Mouse (Mus musculus): Measurements from ENCODE around the gene Galr2. TPM values are rescaled to one million over a fixed set of nuclear protein-coding genes. Genes with fewer than 3 reads are reported as not detected.

Gene Galr2
- total RNA-seq, 1 experiment: 1.8 TPM

- in situ Hi-C loops (cut with MboI; ENCODE audit: low sequenced_read_pairs in 2 of 2, unreplicated experiment in 2 of 2): loop anchor here in 1 of 2 experiments (10.0 kb wide), 1 partner anchor 132 kb away; no protein-coding TSS in a partner anchor
- DNase-seq (ENCODE audit: low read depth, low spot score): no peak
- Histone ChIP-seq H3K9ac (ENCODE audit: insufficient read depth, low read depth, low read length, poor library complexity, severe bottlenecking) (no peak overlapping the region), H3K4me1 (ENCODE audit: control insufficient read depth in 2 of 2, insufficient read depth in 2 of 2, low read length in 2 of 2, poor library complexity in 1 of 2) (peaks cover 0 to 2% of the 10 kb centered on the region in 2 experiments; a peak in 1 of 4 replicates), H3K36me3 (ENCODE audit: control insufficient read depth, insufficient read depth, low read length, poor library complexity, severe bottlenecking) (no peaks in the 10 kb centered on the region), H3K27ac (ENCODE audit: insufficient read depth, low read depth, low read length, poor library complexity, severe bottlenecking) (no peak overlapping the region), H3K4me3 (ENCODE audit: insufficient read depth in 1 of 2, low read depth in 1 of 2, low read length in 2 of 2, poor library complexity in 1 of 2, severe bottlenecking in 1 of 2) (no peak overlapping the region), H3K9me3 (ENCODE audit: control insufficient read depth, insufficient read depth, low read depth, low read length) (no peaks in the 10 kb centered on the region)
- no peak for TF ChIP-seq MAFK (IDR thresholded peaks at IDR 0.05; ENCODE audit: insufficient read depth, low read depth, low read length)
- no peak for TF ChIP-seq CHD2 (IDR thresholded peaks at IDR 0.05; ENCODE audit: low read depth, low read length)
- TF ChIP-seq HCFC1 (IDR thresholded peaks at IDR 0.05; ENCODE audit: borderline replicate concordance, insufficient read depth, low read length): no peak
- no peak for TF ChIP-seq ZNF384 (IDR thresholded peaks at IDR 0.05; ENCODE audit: low read depth, low read length)
- TF ChIP-seq ZC3H11A (IDR thresholded peaks at IDR 0.05; ENCODE audit: borderline replicate concordance, low read depth, low read length): no peak
Measured at GRCm38 (mm10) chr11:116312359-116312758, 31.6 kb downstream of the Galr2 start.

- Histone ChIP-seq H3K9me3 (ENCODE audit: control insufficient read depth, insufficient read depth, low read depth, low read length) (no peaks in the 10 kb centered on the region), H3K36me3 (ENCODE audit: control insufficient read depth, insufficient read depth, low read length, poor library complexity, severe bottlenecking) (no peaks in the 10 kb centered on the region), H3K27ac (ENCODE audit: insufficient read depth, low read depth, low read length, poor library complexity, severe bottlenecking) (no peak overlapping the region), H3K4me3 (ENCODE audit: insufficient read depth in 1 of 2, low read depth in 1 of 2, low read length in 2 of 2, poor library complexity in 1 of 2, severe bottlenecking in 1 of 2) (peak overlapping the region; percentile 27 to 60; a peak in 3 of 4 replicates), H3K4me1 (ENCODE audit: control insufficient read depth in 2 of 2, insufficient read depth in 2 of 2, low read length in 2 of 2, poor library complexity in 1 of 2) (peaks cover 3 to 5% of the 10 kb centered on the region in 2 experiments; a peak in 2 of 4 replicates), H3K9ac (ENCODE audit: insufficient read depth, low read depth, low read length, poor library complexity, severe bottlenecking) (peak overlapping the region; percentile 52)
- peak; percentile 63 for DNase-seq (ENCODE audit: low read depth, low spot score)
- peak; percentile 90 for TF ChIP-seq ZC3H11A (IDR thresholded peaks at IDR 0.05; ENCODE audit: borderline replicate concordance, low read depth, low read length)
- TF ChIP-seq MAFK (IDR thresholded peaks at IDR 0.05; ENCODE audit: insufficient read depth, low read depth, low read length): 0 out of 2 replicates have a peak, but pooled peaks have one; percentile 51
- TF ChIP-seq ZNF384 (IDR thresholded peaks at IDR 0.05; ENCODE audit: low read depth, low read length): no peak
- in situ Hi-C loops (cut with MboI; ENCODE audit: low sequenced_read_pairs in 2 of 2, unreplicated experiment in 2 of 2): loop anchor here (5.0 to 10.0 kb wide), 2 partner anchors 126 to 128 kb away; no protein-coding TSS in a partner anchor
Measured at GRCm38 (mm10) chr11:116318719-116319659, 38.2 kb downstream of the Galr2 start.

- Histone ChIP-seq H3K9ac (ENCODE audit: insufficient read depth, low read depth, low read length, poor library complexity, severe bottlenecking) (peak overlapping the region; percentile 5; the same call in 1 of the 2 replicates), H3K4me1 (ENCODE audit: control insufficient read depth in 2 of 2, insufficient read depth in 2 of 2, low read length in 2 of 2, poor library complexity in 1 of 2) (peaks cover 13 to 61% of the 10 kb centered on the region in 2 experiments), H3K36me3 (ENCODE audit: control insufficient read depth, insufficient read depth, low read length, poor library complexity, severe bottlenecking) (no peaks in the 10 kb centered on the region), H3K27ac (ENCODE audit: insufficient read depth, low read depth, low read length, poor library complexity, severe bottlenecking) (peak overlapping the region; percentile 14; the same call in 1 of the 2 replicates), H3K9me3 (ENCODE audit: control insufficient read depth, insufficient read depth, low read depth, low read length) (no peaks in the 10 kb centered on the region), H3K4me3 (ENCODE audit: insufficient read depth in 1 of 2, low read depth in 1 of 2, low read length in 2 of 2, poor library complexity in 1 of 2, severe bottlenecking in 1 of 2) (no peak overlapping the region)
- no peak for TF ChIP-seq HCFC1 (IDR thresholded peaks at IDR 0.05; ENCODE audit: borderline replicate concordance, insufficient read depth, low read length)
- TF ChIP-seq ZNF384 (IDR thresholded peaks at IDR 0.05; ENCODE audit: low read depth, low read length): no peak
- TF ChIP-seq CHD2 (IDR thresholded peaks at IDR 0.05; ENCODE audit: low read depth, low read length): no peak
- in situ Hi-C loops (cut with MboI; ENCODE audit: low sequenced_read_pairs in 2 of 2, unreplicated experiment in 2 of 2): no loop called here
- no peak for DNase-seq (ENCODE audit: low read depth, low spot score)
Measured at GRCm38 (mm10) chr11:116326963-116327603, 46.3 kb downstream of the Galr2 start.

- Histone ChIP-seq H3K4me1 (ENCODE audit: control insufficient read depth in 2 of 2, insufficient read depth in 2 of 2, low read length in 2 of 2, poor library complexity in 1 of 2) (peaks cover 15 to 75% of the 10 kb centered on the region in 2 experiments), H3K4me3 (ENCODE audit: insufficient read depth in 1 of 2, low read depth in 1 of 2, low read length in 2 of 2, poor library complexity in 1 of 2, severe bottlenecking in 1 of 2) (no peak overlapping the region; a peak in 1 of 4 replicates), H3K9ac (ENCODE audit: insufficient read depth, low read depth, low read length, poor library complexity, severe bottlenecking) (peak overlapping the region; percentile 34; the same call in 1 of the 2 replicates), H3K9me3 (ENCODE audit: control insufficient read depth, insufficient read depth, low read depth, low read length) (no peaks in the 10 kb centered on the region), H3K27ac (ENCODE audit: insufficient read depth, low read depth, low read length, poor library complexity, severe bottlenecking) (peak overlapping the region; percentile 64), H3K36me3 (ENCODE audit: control insufficient read depth, insufficient read depth, low read length, poor library complexity, severe bottlenecking) (no peaks in the 10 kb centered on the region)
- TF ChIP-seq CHD2 (IDR thresholded peaks at IDR 0.05; ENCODE audit: low read depth, low read length) (no peak), MAFK (IDR thresholded peaks at IDR 0.05; ENCODE audit: insufficient read depth, low read depth, low read length) (no peak), ZC3H11A (IDR thresholded peaks at IDR 0.05; ENCODE audit: borderline replicate concordance, low read depth, low read length) (no peak), HCFC1 (IDR thresholded peaks at IDR 0.05; ENCODE audit: borderline replicate concordance, insufficient read depth, low read length) (no peak), ZNF384 (IDR thresholded peaks at IDR 0.05; ENCODE audit: low read depth, low read length) (no peak)
- DNase-seq (ENCODE audit: low read depth, low spot score): no peak
- in situ Hi-C loops (cut with MboI; ENCODE audit: low sequenced_read_pairs in 2 of 2, unreplicated experiment in 2 of 2): no loop called here
Measured at GRCm38 (mm10) chr11:116329314-116330210, 48.8 kb downstream of the Galr2 start.
